Mouse (Mus musculus): ENCODE measurements around the gene Ninj1. TPM values are rescaled to one million over a fixed set of nuclear protein-coding genes. Genes with fewer than 3 reads are reported as not detected.

The Ninj1 gene
- polyA plus RNA-seq, 1 experiment from 2014 or later: 47.5 TPM

- ATAC-seq (ENCODE audit: low read depth): no peak
- Histone ChIP-seq H3K9ac (ENCODE audit: low read length) (no peak overlapping the region), H3K4me3 (ENCODE audit: low read length) (no peak overlapping the region), H3K27me3 (ENCODE audit: control insufficient read depth, insufficient read depth, low read depth, low read length) (no peaks in the 10 kb centered on the region), H3K9me3 (ENCODE audit: control insufficient read depth, low read length) (no peaks in the 10 kb centered on the region), H3K27ac (ENCODE audit: low read length) (no peak overlapping the region), H3K4me1 (replicated peaks; ENCODE audit: control insufficient read depth, insufficient read depth, low read length) (no peaks in the 10 kb centered on the region), H3K4me2 (ENCODE audit: low read depth, low read length) (no peak overlapping the region), H3K36me3 (ENCODE audit: control insufficient read depth, insufficient read depth, low read length) (no peaks in the 10 kb centered on the region; the same call in 1 of the 2 replicates)
- WGBS: 87% methylated on average over 7 of the region's 7 CpGs
Measured at GRCm38 (mm10) chr13:49199891-49200290, 12.6 kb downstream of the Ninj1 start.

- Histone ChIP-seq H3K36me3 (ENCODE audit: control insufficient read depth, insufficient read depth, low read length) (no peaks in the 10 kb centered on the region; the same call in 1 of the 2 replicates), H3K4me3 (ENCODE audit: low read length) (no peak overlapping the region), H3K4me2 (ENCODE audit: low read depth, low read length) (no peak overlapping the region), H3K4me1 (replicated peaks; ENCODE audit: control insufficient read depth, insufficient read depth, low read length) (peaks cover 4% of the 10 kb centered on the region; the same call in 1 of the 2 replicates), H3K9ac (ENCODE audit: low read length) (no peak overlapping the region), H3K27ac (ENCODE audit: low read length) (no peak overlapping the region), H3K9me3 (ENCODE audit: control insufficient read depth, low read length) (no peaks in the 10 kb centered on the region), H3K27me3 (ENCODE audit: control insufficient read depth, insufficient read depth, low read depth, low read length) (no peaks in the 10 kb centered on the region)
- ATAC-seq (ENCODE audit: low read depth): no peak
- WGBS: 79% methylated on average over 13 of the region's 13 CpGs
Measured at GRCm38 (mm10) chr13:49200688-49201087, 13.4 kb downstream of the Ninj1 start.

GRCm38 (mm10) chr13:49202556-49202955, 15.3 kb downstream of the Ninj1 start:
- Histone ChIP-seq H3K4me3 (ENCODE audit: low read length) (no peak overlapping the region), H3K4me1 (replicated peaks; ENCODE audit: control insufficient read depth, insufficient read depth, low read length) (peaks cover 8% of the 10 kb centered on the region; the same call in 1 of the 2 replicates), H3K27me3 (ENCODE audit: control insufficient read depth, insufficient read depth, low read depth, low read length) (no peaks in the 10 kb centered on the region), H3K9ac (ENCODE audit: low read length) (no peak overlapping the region), H3K9me3 (ENCODE audit: control insufficient read depth, low read length) (no peaks in the 10 kb centered on the region), H3K27ac (ENCODE audit: low read length) (no peak overlapping the region), H3K4me2 (ENCODE audit: low read depth, low read length) (no peak overlapping the region), H3K36me3 (ENCODE audit: control insufficient read depth, insufficient read depth, low read length) (0 out of 2 replicates have a peak, but pooled peaks cover 2% of the 10 kb centered on the region)
- ATAC-seq (ENCODE audit: low read depth): no peak
- 87% methylated on average over 7 of the region's 7 CpGs for WGBS

- peak; percentile 63 for ATAC-seq (ENCODE audit: low read depth)
- no peak overlapping the region for H3K4me2 ChIP-seq (ENCODE audit: low read depth, low read length)
- no peaks in the 10 kb centered on the region for H3K27me3 ChIP-seq (ENCODE audit: control insufficient read depth, insufficient read depth, low read depth, low read length)
- H3K9me3 ChIP-seq (ENCODE audit: control insufficient read depth, low read length): no peaks in the 10 kb centered on the region
- WGBS: 24% methylated on average over 13 of the region's 13 CpGs
- 0 out of 2 replicates have a peak, but pooled peaks cover 2% of the 10 kb centered on the region for H3K36me3 ChIP-seq (ENCODE audit: control insufficient read depth, insufficient read depth, low read length)
- no peak overlapping the region for H3K9ac ChIP-seq (ENCODE audit: low read length)
- peaks cover 8% of the 10 kb centered on the region; the same call in 1 of the 2 replicates for H3K4me1 ChIP-seq (replicated peaks; ENCODE audit: control insufficient read depth, insufficient read depth, low read length)
- no peak overlapping the region for H3K27ac ChIP-seq (ENCODE audit: low read length)
- no peak overlapping the region for H3K4me3 ChIP-seq (ENCODE audit: low read length)
Measured at GRCm38 (mm10) chr13:49205381-49205998, 18.2 kb downstream of the Ninj1 start.

- Histone ChIP-seq H3K9ac (ENCODE audit: low read length) (no peak overlapping the region), H3K4me2 (ENCODE audit: low read depth, low read length) (no peak overlapping the region), H3K36me3 (ENCODE audit: control insufficient read depth, insufficient read depth, low read length) (0 out of 2 replicates have a peak, but pooled peaks cover 2% of the 10 kb centered on the region), H3K4me1 (replicated peaks; ENCODE audit: control insufficient read depth, insufficient read depth, low read length) (peaks cover 8% of the 10 kb centered on the region; the same call in 1 of the 2 replicates), H3K4me3 (ENCODE audit: low read length) (no peak overlapping the region), H3K27ac (ENCODE audit: low read length) (no peak overlapping the region), H3K9me3 (ENCODE audit: control insufficient read depth, low read length) (no peaks in the 10 kb centered on the region), H3K27me3 (ENCODE audit: control insufficient read depth, insufficient read depth, low read depth, low read length) (no peaks in the 10 kb centered on the region)
- no peak for ATAC-seq (ENCODE audit: low read depth)
- 100% methylated on average over 2 of the region's 2 CpGs for WGBS
Measured at GRCm38 (mm10) chr13:49206341-49206740, 19.1 kb downstream of the Ninj1 start.

- no peaks in the 10 kb centered on the region for H3K27me3 ChIP-seq (ENCODE audit: control insufficient read depth, insufficient read depth, low read depth, low read length)
- no peak for ATAC-seq (ENCODE audit: low read depth)
- H3K4me2 ChIP-seq (ENCODE audit: low read depth, low read length): no peak overlapping the region
- no peak overlapping the region for H3K27ac ChIP-seq (ENCODE audit: low read length)
- H3K4me1 ChIP-seq (replicated peaks; ENCODE audit: control insufficient read depth, insufficient read depth, low read length): peaks cover 15% of the 10 kb centered on the region; the same call in 1 of the 2 replicates
- 0 out of 2 replicates have a peak, but pooled peaks cover 2% of the 10 kb centered on the region for H3K36me3 ChIP-seq (ENCODE audit: control insufficient read depth, insufficient read depth, low read length)
- WGBS: 50% methylated on average over 7 of the region's 7 CpGs
- H3K9me3 ChIP-seq (ENCODE audit: control insufficient read depth, low read length): no peaks in the 10 kb centered on the region
- no peak overlapping the region for H3K9ac ChIP-seq (ENCODE audit: low read length)
- H3K4me3 ChIP-seq (ENCODE audit: low read length): no peak overlapping the region
Measured at GRCm38 (mm10) chr13:49209306-49209705, 22.0 kb downstream of the Ninj1 start.

GRCm38 (mm10) chr13:49212711-49213500, 25.6 kb downstream of the Ninj1 start:
- Histone ChIP-seq H3K27me3 (ENCODE audit: control insufficient read depth, insufficient read depth, low read depth, low read length) (no peaks in the 10 kb centered on the region; the same call in 1 of the 2 replicates), H3K9me3 (ENCODE audit: control insufficient read depth, low read length) (no peaks in the 10 kb centered on the region), H3K27ac (ENCODE audit: low read length) (no peak overlapping the region), H3K9ac (ENCODE audit: low read length) (no peak overlapping the region), H3K36me3 (ENCODE audit: control insufficient read depth, insufficient read depth, low read length) (no peaks in the 10 kb centered on the region), H3K4me3 (ENCODE audit: low read length) (no peak overlapping the region), H3K4me1 (replicated peaks; ENCODE audit: control insufficient read depth, insufficient read depth, low read length) (peaks cover 24% of the 10 kb centered on the region), H3K4me2 (ENCODE audit: low read depth, low read length) (no peak overlapping the region)
- 86% methylated on average over 4 of the region's 4 CpGs for WGBS
- no peak for ATAC-seq (ENCODE audit: low read depth)

- no peaks in the 10 kb centered on the region; the same call in 1 of the 2 replicates for H3K27me3 ChIP-seq (ENCODE audit: control insufficient read depth, insufficient read depth, low read depth, low read length)
- H3K36me3 ChIP-seq (ENCODE audit: control insufficient read depth, insufficient read depth, low read length): no peaks in the 10 kb centered on the region
- no peak overlapping the region for H3K9ac ChIP-seq (ENCODE audit: low read length)
- no peak overlapping the region for H3K4me3 ChIP-seq (ENCODE audit: low read length)
- no peaks in the 10 kb centered on the region for H3K9me3 ChIP-seq (ENCODE audit: control insufficient read depth, low read length)
- WGBS: 55% methylated on average over 4 of the region's 4 CpGs
- ATAC-seq (ENCODE audit: low read depth): no peak
- H3K4me2 ChIP-seq (ENCODE audit: low read depth, low read length): peak overlapping the region; percentile 10; the same call in 1 of the 2 replicates
- no peak overlapping the region for H3K27ac ChIP-seq (ENCODE audit: low read length)
- H3K4me1 ChIP-seq (replicated peaks; ENCODE audit: control insufficient read depth, insufficient read depth, low read length): peaks cover 24% of the 10 kb centered on the region
Measured at GRCm38 (mm10) chr13:49213531-49213932, 26.2 kb downstream of the Ninj1 start.

GRCm38 (mm10) chr13:49214454-49214853, 27.2 kb downstream of the Ninj1 start:
- ATAC-seq (ENCODE audit: low read depth): no peak
- Histone ChIP-seq H3K27ac (ENCODE audit: low read length) (no peak overlapping the region), H3K4me1 (replicated peaks; ENCODE audit: control insufficient read depth, insufficient read depth, low read length) (peaks cover 24% of the 10 kb centered on the region), H3K36me3 (ENCODE audit: control insufficient read depth, insufficient read depth, low read length) (no peaks in the 10 kb centered on the region), H3K27me3 (ENCODE audit: control insufficient read depth, insufficient read depth, low read depth, low read length) (no peaks in the 10 kb centered on the region; the same call in 1 of the 2 replicates), H3K4me2 (ENCODE audit: low read depth, low read length) (0 out of 2 replicates have a peak overlapping the region, but pooled peaks have one; percentile 81), H3K9me3 (ENCODE audit: control insufficient read depth, low read length) (no peaks in the 10 kb centered on the region), H3K9ac (ENCODE audit: low read length) (no peak overlapping the region), H3K4me3 (ENCODE audit: low read length) (no peak overlapping the region)
- 71% methylated on average over 3 of the region's 3 CpGs for WGBS

Data from lung, embryonic 16.5 days (tissue).